Mouse (Mus musculus) kidney, adult 18-20 months (tissue): ENCODE measurements at regions not wholly inside any gene's neighbourhood (a gene's known extent, or its start where the extent isn't known, plus 50 kb on each side); places are given as distances from the start of the nearest gene placed in this dataset.

Experiments used
- DNase-seq: peaks from one replicate; pipeline ENCODE4 v3.0.0; 2021

DNA sequence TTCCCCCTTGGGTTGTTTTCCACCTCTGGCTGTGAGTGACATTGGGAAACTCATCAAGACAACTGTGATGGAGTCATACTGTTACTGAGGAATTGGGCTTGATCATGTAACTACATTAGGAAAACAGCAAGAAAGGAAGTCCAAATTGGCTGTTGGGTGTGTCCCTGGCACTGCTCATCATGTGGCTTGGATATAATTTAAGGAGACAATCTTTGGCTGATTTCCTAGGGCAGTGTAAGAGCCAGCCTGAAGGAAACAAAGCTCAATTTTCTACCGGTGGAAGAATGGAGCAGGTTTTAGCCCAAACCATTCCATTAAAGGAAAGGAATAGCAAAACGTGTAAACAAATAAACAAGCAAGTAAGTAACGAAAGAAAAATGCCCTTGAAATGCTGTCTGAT lies 310.4 kb downstream of the Gm10295 start:
- no peak for DNase-seq

DNA sequence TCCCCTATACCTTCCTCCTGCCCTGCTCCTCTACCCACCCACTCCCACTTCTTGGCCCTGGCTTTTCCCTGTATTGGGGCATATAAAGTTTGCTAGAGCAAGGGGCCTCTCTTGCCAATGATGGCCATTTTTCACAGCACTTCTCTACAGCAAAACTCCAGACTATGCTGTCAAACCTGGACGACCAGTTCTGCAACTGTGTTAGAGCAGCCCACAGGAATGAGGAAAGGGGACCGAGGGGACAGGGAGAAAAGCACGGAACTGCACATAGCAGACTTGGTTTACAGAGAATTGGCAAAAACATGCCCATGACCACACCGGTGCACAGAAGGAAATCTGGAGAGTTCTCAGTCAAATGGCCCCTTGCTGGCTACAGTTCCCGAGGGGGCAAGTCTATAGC lies 312.7 kb downstream of the Gm10295 start:
- DNase-seq = no peak

DNA sequence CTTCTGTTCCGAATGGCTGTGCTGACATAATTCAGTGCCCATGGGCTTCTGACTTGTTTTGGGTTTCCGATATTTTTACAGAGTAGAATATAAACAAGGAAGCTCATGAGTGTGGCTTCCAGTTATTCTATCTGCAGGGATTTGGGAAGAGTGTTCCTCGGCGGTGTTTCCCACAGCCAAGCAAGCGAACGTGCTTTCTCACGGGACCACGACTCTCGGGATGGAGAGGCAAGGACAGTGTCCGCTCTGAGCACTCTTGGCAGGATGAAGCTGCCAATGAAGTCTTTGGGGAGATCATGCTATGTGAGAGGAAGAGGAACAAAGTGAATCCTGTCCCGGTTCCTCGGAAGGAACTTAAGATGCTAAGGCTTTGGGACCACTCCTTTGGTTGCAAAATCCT lies 318.2 kb downstream of the Gm10295 start:
- DNase-seq = no peak

DNA sequence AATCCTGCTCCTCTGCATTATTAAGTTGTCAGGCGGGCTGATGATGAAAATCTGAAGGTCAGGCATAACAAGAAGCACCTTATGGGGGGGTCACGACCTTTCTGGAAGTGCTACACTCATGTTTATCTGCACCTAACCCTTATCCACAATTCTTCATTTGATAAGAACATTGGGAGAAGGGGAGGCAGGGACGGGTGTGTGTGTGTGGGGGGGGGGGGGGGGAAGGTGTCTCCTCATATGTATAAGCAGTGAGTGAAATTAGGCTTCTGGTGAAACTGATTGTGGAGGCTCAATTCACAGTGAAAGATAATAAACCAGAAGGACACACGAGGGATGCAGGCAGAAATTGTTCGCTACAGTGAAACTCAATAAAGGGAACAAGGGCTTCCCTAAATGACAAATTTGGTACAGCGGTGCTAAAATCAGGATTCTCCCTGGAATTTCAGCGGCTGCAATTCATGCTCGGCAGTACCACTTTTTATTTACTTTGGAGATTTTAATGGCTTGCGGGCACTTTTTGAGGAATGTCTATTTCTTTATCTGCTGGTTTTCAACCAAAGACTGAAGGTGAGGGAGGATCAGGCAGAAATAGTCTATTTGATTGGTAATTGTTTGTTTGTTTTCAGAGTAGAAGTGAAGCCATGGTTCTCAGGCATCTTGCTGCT lies 327.2 kb downstream of the Gm10295 start:
- no peak for DNase-seq

DNA sequence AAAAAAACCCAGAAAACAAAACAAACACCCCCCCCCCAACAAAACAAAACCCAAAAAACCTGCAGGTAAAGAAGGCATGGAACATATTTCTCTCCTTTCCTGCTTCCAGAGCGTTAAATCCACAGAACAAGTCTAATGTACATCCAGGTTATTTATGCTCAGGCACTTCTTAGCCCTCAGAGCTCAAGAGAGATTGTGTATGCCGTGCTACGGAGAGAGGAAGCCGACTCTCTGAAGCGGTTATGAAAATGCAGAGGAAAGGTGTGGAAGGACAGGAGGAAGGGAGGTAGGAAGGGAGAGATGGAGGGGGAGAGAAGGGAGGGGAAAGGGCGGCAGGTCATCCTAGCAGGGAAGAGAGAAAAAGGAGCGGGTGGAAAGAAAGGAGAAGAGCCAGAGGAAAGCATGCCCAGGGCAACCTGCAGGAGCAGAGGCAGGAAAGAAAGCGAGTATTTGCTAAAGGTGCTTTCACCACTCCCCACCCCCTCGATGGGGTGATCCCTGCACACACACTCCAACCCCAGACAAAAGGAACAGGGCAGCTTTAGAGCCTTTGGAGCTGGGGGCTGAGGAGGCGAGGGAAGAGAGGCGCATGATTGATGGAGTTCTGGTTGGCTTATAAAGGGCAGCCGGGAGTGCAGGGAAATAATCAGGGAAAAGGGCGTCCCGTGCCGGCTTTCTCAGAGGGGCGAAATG lies 327.9 kb downstream of the Gm10295 start:
- DNase-seq = peak; percentile 35
